Mouse (Mus musculus) MEL (cell line): ENCODE measurements at regions not wholly inside any gene's neighbourhood (a gene's known extent, or its start where the extent isn't known, plus 50 kb on each side); places are given as distances from the start of the nearest gene placed in this dataset.

Experiments used
- DNase-seq: peaks from one replicate; pipeline ENCODE4 v3.0.0; 2011; ENCODE audit warnings: low read depth, low spot score
- H3K27ac ChIP-seq: 2 replicates; pipeline ENCODE4 v1.5.1; 2012; ENCODE audit warnings: low read depth, mild to moderate bottlenecking, control low read depth, low read length, moderate library complexity; ENCODE audit not compliant: control insufficient read depth
- H3K27me3 ChIP-seq, 2 experiments: fragments of 150-350 bp in 1 of 2; sonication (generic) in 1 of 2; 2 replicates each; pipeline ENCODE4 v1.6.1; 2012; ENCODE audit warnings: low read length in 2 of 2, mild to moderate bottlenecking in 2 of 2, improper control_type of control experiment in 1 of 2, moderate library complexity in 1 of 2; ENCODE audit not compliant: insufficient read depth in 2 of 2, control insufficient read depth in 1 of 2
- H3K36me3 ChIP-seq, 2 experiments: 2 replicates each; pipeline ENCODE4 v1.6.1; 2012 to 2014; ENCODE audit warnings: low read length in 2 of 2, improper control_type of control experiment in 1 of 2, inconsistent platforms in 1 of 2, mild to moderate bottlenecking in 1 of 2; ENCODE audit not compliant: insufficient read depth in 2 of 2, control insufficient read depth in 1 of 2
- H3K4me1 ChIP-seq, 2 experiments: fragments of 150-350 bp in 1 of 2; sonication (generic) in 1 of 2; 2 replicates each; pipeline ENCODE4 v1.6.1; 2012; ENCODE audit warnings: low read length in 2 of 2, improper control_type of control experiment in 1 of 2, mild to moderate bottlenecking in 1 of 2; ENCODE audit not compliant: insufficient read depth in 2 of 2, control insufficient read depth in 1 of 2
- H3K4me3 ChIP-seq, 2 experiments: fragments of 150-350 bp in 1 of 2; sonication (generic) in 1 of 2; 2 replicates each; pipeline ENCODE4 v1.5.1; 2012; ENCODE audit warnings: low read depth in 2 of 2, low read length in 2 of 2, mild to moderate bottlenecking in 2 of 2, moderate library complexity in 2 of 2, control low read depth in 1 of 2, improper control_type of control experiment in 1 of 2; ENCODE audit not compliant: control insufficient read depth in 1 of 2, insufficient read depth in 1 of 2
- H3K79me2 ChIP-seq: 2 replicates; pipeline ENCODE4 v1.6.1; 2012; ENCODE audit warnings: mild to moderate bottlenecking, low read length, moderate library complexity; ENCODE audit not compliant: control insufficient read depth, poor library complexity, insufficient read depth
- H3K9ac ChIP-seq: 2 replicates; pipeline ENCODE4 v1.6.1; 2012; ENCODE audit warnings: low read depth, mild to moderate bottlenecking, control low read depth, low read length, moderate library complexity; ENCODE audit not compliant: control insufficient read depth, poor library complexity, severe bottlenecking
- H3K9me3 ChIP-seq: fragments of 150-350 bp; sonication (generic); replicated peaks from 2 replicates; pipeline ENCODE4 v1.6.1; 2012; ENCODE audit warnings: mild to moderate bottlenecking, low read length, improper control_type of control experiment, moderate library complexity; ENCODE audit not compliant: insufficient read depth
- BHLHE40 ChIP-seq: IDR thresholded peaks from 2 replicates; pipeline ENCODE4 v1.6.1; 2012; ENCODE audit warnings: low read depth, mild to moderate bottlenecking, inconsistent platforms, low read length, improper control_type of control experiment, borderline replicate concordance
- CHD1 ChIP-seq: IDR thresholded peaks from 2 replicates; pipeline ENCODE4 v1.6.1; 2012; ENCODE audit warnings: low read depth, mild to moderate bottlenecking, inconsistent platforms, low read length, improper control_type of control experiment
- E2F4 ChIP-seq: IDR thresholded peaks from 2 replicates; pipeline ENCODE4 v1.6.1; 2011; ENCODE audit warnings: low read depth, low read length, improper control_type of control experiment, borderline replicate concordance
- ELF1 ChIP-seq: IDR thresholded peaks from 2 replicates; pipeline ENCODE4 v1.6.1; 2014; ENCODE audit warnings: low read depth, mild to moderate bottlenecking, inconsistent platforms, low read length, improper control_type of control experiment, moderate library complexity
- ETS1 ChIP-seq: IDR thresholded peaks from 2 replicates; pipeline ENCODE4 v1.6.1; 2012; ENCODE audit warnings: low read depth, mild to moderate bottlenecking, inconsistent platforms, low read length, improper control_type of control experiment, moderate library complexity
- GABPA ChIP-seq: IDR thresholded peaks from 2 replicates; pipeline ENCODE4 v1.6.1; 2012; ENCODE audit warnings: low read depth, mild to moderate bottlenecking, inconsistent platforms, low read length, improper control_type of control experiment, moderate library complexity
- HCFC1 ChIP-seq: IDR thresholded peaks from 2 replicates; pipeline ENCODE4 v1.6.1; 2012; ENCODE audit warnings: low read depth, mild to moderate bottlenecking, inconsistent platforms, low read length, improper control_type of control experiment, moderate library complexity
- MEF2A ChIP-seq: IDR thresholded peaks from 2 replicates; pipeline ENCODE4 v1.6.1; 2014; ENCODE audit warnings: low read depth, mild to moderate bottlenecking, inconsistent platforms, low read length, improper control_type of control experiment; ENCODE audit not compliant: poor library complexity, insufficient replicate concordance, severe bottlenecking; ENCODE audit errors: extremely low read depth
- MXI1 ChIP-seq: IDR thresholded peaks from 2 replicates; pipeline ENCODE4 v1.6.1; 2011; ENCODE audit warnings: mild to moderate bottlenecking, low read depth, low read length, improper control_type of control experiment
- MYB ChIP-seq: IDR thresholded peaks from 2 replicates; pipeline ENCODE4 v1.6.1; 2011; ENCODE audit warnings: mild to moderate bottlenecking, low read depth, low read length, improper control_type of control experiment
- NELFE ChIP-seq: IDR thresholded peaks from 2 replicates; pipeline ENCODE4 v1.6.1; 2011; ENCODE audit warnings: low read depth, low read length, improper control_type of control experiment
- NRF1 ChIP-seq: IDR thresholded peaks from 2 replicates; pipeline ENCODE4 v1.6.1; 2014; ENCODE audit warnings: low read depth, mild to moderate bottlenecking, inconsistent platforms, low read length, improper control_type of control experiment, moderate library complexity; ENCODE audit not compliant: poor library complexity, insufficient read depth, severe bottlenecking
- POLR2A ChIP-seq, 2 experiments: IDR thresholded peaks; 2 replicates each; pipeline ENCODE4 v1.6.1; 2011 to 2012; ENCODE audit warnings: low read length in 2 of 2, mild to moderate bottlenecking in 2 of 2, control low read depth in 1 of 2, improper control_type of control experiment in 1 of 2, low read depth in 1 of 2, moderate library complexity in 1 of 2; ENCODE audit not compliant: control insufficient read depth in 1 of 2, insufficient read depth in 1 of 2, poor library complexity in 1 of 2
- POLR2AphosphoS2 ChIP-seq: IDR thresholded peaks from 2 replicates; pipeline ENCODE4 v1.6.1; 2011; ENCODE audit warnings: low read length, improper control_type of control experiment
- RAD21 ChIP-seq: IDR thresholded peaks from 2 replicates; pipeline ENCODE4 v1.6.1; 2011; ENCODE audit warnings: mild to moderate bottlenecking, low read depth, low read length, improper control_type of control experiment
- SIN3A ChIP-seq: IDR thresholded peaks from 2 replicates; pipeline ENCODE4 v1.6.1; 2012; ENCODE audit warnings: low read length, improper control_type of control experiment, inconsistent platforms
- SMC3 ChIP-seq: IDR thresholded peaks from 2 replicates; pipeline ENCODE4 v1.6.1; 2011; ENCODE audit warnings: low read depth, low read length, improper control_type of control experiment
- USF1 ChIP-seq: IDR thresholded peaks from 2 replicates; pipeline ENCODE4 v1.6.1; 2014; ENCODE audit warnings: low read depth, mild to moderate bottlenecking, inconsistent platforms, low read length, improper control_type of control experiment, moderate library complexity

GRCm38 (mm10) chr16:57924130-57924495 is 169.6 kb upstream of the Col8a1 start:
- H3K27me3 ChIP-seq: no peaks in the 10 kb centered on the region
- no peaks in the 10 kb centered on the region for H3K79me2 ChIP-seq
- DNase-seq: no peak
- no peak overlapping the region for H3K9ac ChIP-seq
- H3K36me3 ChIP-seq: no peaks in the 10 kb centered on the region
- H3K9me3 ChIP-seq: no peaks in the 10 kb centered on the region
- H3K4me3 ChIP-seq: no peak overlapping the region
- H3K4me1 ChIP-seq: no peaks in the 10 kb centered on the region
- TF ChIP-seq USF1: no peak
- no peak for TF ChIP-seq SMC3
- TF ChIP-seq MYB: no peak
- TF ChIP-seq ELF1: no peak
- no peak for TF ChIP-seq E2F4
- TF ChIP-seq RAD21: no peak
- TF ChIP-seq NRF1: no peak
- TF ChIP-seq BHLHE40: no peak
- no peak for TF ChIP-seq GABPA
- no peak for TF ChIP-seq POLR2A (IDR thresholded peaks at IDR 0.05; ENCODE audit: control insufficient read depth in 1 of 2, insufficient read depth in 1 of 2, low read depth in 1 of 2, low read length in 2 of 2, poor library complexity in 1 of 2)
- TF ChIP-seq POLR2AphosphoS2: no peak
- no peak for TF ChIP-seq SIN3A
- no peak for TF ChIP-seq HCFC1
- TF ChIP-seq CHD1: no peak
- TF ChIP-seq ETS1: no peak
- no peak overlapping the region for H3K27ac ChIP-seq

GRCm38 (mm10) chr16:57927816-57928215 is 173.3 kb upstream of the Col8a1 start:
- H3K9me3 ChIP-seq: no peaks in the 10 kb centered on the region
- H3K4me1 ChIP-seq: no peaks in the 10 kb centered on the region
- TF ChIP-seq E2F4: no peak
- no peak for TF ChIP-seq MXI1
- no peak for TF ChIP-seq MEF2A
- TF ChIP-seq NELFE: no peak
- no peak for TF ChIP-seq USF1
- TF ChIP-seq SIN3A: no peak
- no peak for TF ChIP-seq ELF1
- H3K36me3 ChIP-seq: no peaks in the 10 kb centered on the region
- no peak overlapping the region for H3K27ac ChIP-seq
- H3K79me2 ChIP-seq: no peaks in the 10 kb centered on the region
- no peak overlapping the region for H3K4me3 ChIP-seq
- DNase-seq: no peak
- no peak overlapping the region for H3K9ac ChIP-seq
- no peaks in the 10 kb centered on the region for H3K27me3 ChIP-seq
